Mouse (Mus musculus) forebrain, embryonic 12.5 days (tissue): Measurements from ENCODE around the gene Taf15. TPM values are rescaled to one million over a fixed set of nuclear protein-coding genes. Genes with fewer than 3 reads are reported as not detected.

Source experiments
- ATAC-seq: fragments of 200-750 bp; cut with Nextera tagmentation; 2 replicates; pipeline ENCODE4 v1.8.0; 2017; ENCODE audit warnings: moderate TSS enrichment; ENCODE audit not compliant: low FRiP score
- H3K27ac ChIP-seq: fragments of 300-500 bp; sonication (generic); 2 replicates; pipeline ENCODE4 v1.5.1; 2016; ENCODE audit warnings: mild to moderate bottlenecking
- H3K27me3 ChIP-seq: fragments of 300-500 bp; sonication (generic); 2 replicates; pipeline ENCODE4 v1.6.1; 2016; ENCODE audit warnings: mild to moderate bottlenecking
- H3K36me3 ChIP-seq: fragments of 300-500 bp; sonication (generic); replicated peaks from 2 replicates; pipeline ENCODE4 v1.6.1; 2016; ENCODE audit warnings: mild to moderate bottlenecking
- H3K4me1 ChIP-seq: fragments of 300-500 bp; sonication (generic); 2 replicates; pipeline ENCODE4 v1.6.1; 2016
- H3K4me2 ChIP-seq: fragments of 300-500 bp; sonication (generic); 2 replicates; pipeline ENCODE4 v1.6.1; 2016; ENCODE audit warnings: mild to moderate bottlenecking, moderate library complexity
- H3K4me3 ChIP-seq: fragments of 300-500 bp; sonication (generic); replicated peaks from 2 replicates; pipeline ENCODE4 v1.5.1; 2016; ENCODE audit warnings: mild to moderate bottlenecking
- H3K9ac ChIP-seq: fragments of 300-500 bp; sonication (generic); 2 replicates; pipeline ENCODE4 v1.6.1; 2016; ENCODE audit warnings: mild to moderate bottlenecking
- H3K9me3 ChIP-seq: fragments of 300-500 bp; sonication (generic); 2 replicates; pipeline ENCODE4 v1.6.1; 2016
- WGBS: fragments of 180-500 bp; shearing (Covaris S2); methylation state at CpG from one replicate; pipeline ENCODE4 v1.1.7; 2016; 5-methylcytosine and 5-hydroxymethylcytosine counted together
- polyA plus RNA-seq: library from polyadenylated mRNA; unstranded; fragments of >200 nt; fragmentation: Nextera tagmentation; extraction: Ambion mirVana; gene quantifications from 2 replicates; pipeline ENCODE4 v1.2.1, GENCODE M21; 2016

Gene Taf15
- polyA plus RNA-seq, 1 experiment from 2014 or later = 20.0 TPM

GRCm38 (mm10) chr11:83445001-83445400, 27.9 kb upstream of the Taf15 start:
- Histone ChIP-seq H3K27me3 (peaks cover 70% of the 10 kb centered on the region), H3K27ac (no peak overlapping the region), H3K9me3 (no peaks in the 10 kb centered on the region), H3K4me2 (peak overlapping the region; percentile 35), H3K9ac (no peak overlapping the region), H3K36me3 (no peaks in the 10 kb centered on the region), H3K4me3 (peak overlapping the region; percentile 19), H3K4me1 (peaks cover 35% of the 10 kb centered on the region)
- 26% methylated on average over 19 of the region's 19 CpGs for WGBS
- no peak for ATAC-seq

- H3K9ac ChIP-seq = no peak overlapping the region
- H3K4me3 ChIP-seq = no peak overlapping the region
- no peak overlapping the region for H3K27ac ChIP-seq
- WGBS = 75% methylated on average over 10 of the region's 10 CpGs
- peaks cover 23% of the 10 kb centered on the region for H3K4me1 ChIP-seq
- H3K36me3 ChIP-seq = no peaks in the 10 kb centered on the region
- ATAC-seq = no peak
- no peak overlapping the region for H3K4me2 ChIP-seq
- no peaks in the 10 kb centered on the region for H3K9me3 ChIP-seq
- H3K27me3 ChIP-seq = peaks cover 50% of the 10 kb centered on the region
Measured at GRCm38 (mm10) chr11:83447612-83448011, 25.3 kb upstream of the Taf15 start.

GRCm38 (mm10) chr11:83448021-83448926, 24.6 kb upstream of the Taf15 start:
- no peak overlapping the region for H3K4me2 ChIP-seq
- 0 out of 2 replicates have a peak overlapping the region, but pooled peaks have one; percentile 19 for H3K27ac ChIP-seq
- peaks cover 46% of the 10 kb centered on the region for H3K27me3 ChIP-seq
- H3K9me3 ChIP-seq = no peaks in the 10 kb centered on the region
- H3K9ac ChIP-seq = no peak overlapping the region
- H3K4me1 ChIP-seq = peaks cover 20% of the 10 kb centered on the region
- 57% methylated on average over 16 of the region's 16 CpGs for WGBS
- H3K4me3 ChIP-seq = no peak overlapping the region
- H3K36me3 ChIP-seq = no peaks in the 10 kb centered on the region
- no peak for ATAC-seq

DNA sequence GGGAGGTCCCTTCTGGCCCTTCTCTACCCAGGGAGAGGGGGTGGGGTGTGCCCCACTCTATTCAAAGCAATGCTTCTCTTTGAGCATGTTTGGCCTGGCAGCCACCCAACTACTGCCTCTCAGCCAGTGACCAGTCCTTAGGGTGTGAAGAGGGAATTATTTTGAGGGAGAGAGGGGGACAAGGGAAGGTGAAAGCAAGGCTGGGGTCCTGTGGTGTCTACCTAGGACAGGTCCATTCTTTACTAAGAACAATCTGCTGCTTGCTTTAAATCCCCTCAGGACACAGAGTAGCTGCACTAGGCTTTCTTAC, 24.0 kb upstream of the Taf15 start:
- peaks cover 40% of the 10 kb centered on the region for H3K27me3 ChIP-seq
- no peak overlapping the region for H3K4me2 ChIP-seq
- H3K4me1 ChIP-seq = peaks cover 17% of the 10 kb centered on the region
- no peaks in the 10 kb centered on the region for H3K9me3 ChIP-seq
- no peaks in the 10 kb centered on the region for H3K36me3 ChIP-seq
- no peak for ATAC-seq
- H3K9ac ChIP-seq = no peak overlapping the region
- no peak overlapping the region for H3K4me3 ChIP-seq
- H3K27ac ChIP-seq = 0 out of 2 replicates have a peak overlapping the region, but pooled peaks have one; percentile 19

DNA sequence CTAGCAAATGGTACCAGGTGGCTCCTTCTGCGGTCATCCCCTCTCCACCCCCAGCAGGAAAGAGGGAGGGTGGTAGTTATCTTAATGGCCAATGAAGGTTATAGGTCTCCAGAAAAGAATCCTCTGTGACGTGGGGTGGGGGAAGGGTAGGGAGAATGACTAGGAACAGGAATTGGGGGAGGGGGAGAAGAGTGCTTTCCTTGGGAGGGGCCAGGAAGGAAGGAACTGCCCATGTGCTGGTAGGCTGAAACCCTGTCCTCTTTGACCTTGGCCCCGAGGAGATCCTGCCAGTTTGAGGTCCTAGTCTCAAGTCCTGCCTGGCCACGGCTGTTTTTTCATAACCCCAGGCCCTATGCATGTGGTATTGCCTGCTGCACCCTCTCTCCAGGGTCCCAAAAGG, 23.6 kb upstream of the Taf15 start:
- no peaks in the 10 kb centered on the region for H3K36me3 ChIP-seq
- H3K27ac ChIP-seq = no peak overlapping the region
- no peak overlapping the region for H3K9ac ChIP-seq
- H3K9me3 ChIP-seq = no peaks in the 10 kb centered on the region
- H3K4me2 ChIP-seq = no peak overlapping the region
- 57% methylated on average over 4 of the region's 4 CpGs for WGBS
- H3K4me3 ChIP-seq = no peak overlapping the region
- no peak for ATAC-seq
- peaks cover 36% of the 10 kb centered on the region for H3K27me3 ChIP-seq
- peaks cover 15% of the 10 kb centered on the region for H3K4me1 ChIP-seq

DNA sequence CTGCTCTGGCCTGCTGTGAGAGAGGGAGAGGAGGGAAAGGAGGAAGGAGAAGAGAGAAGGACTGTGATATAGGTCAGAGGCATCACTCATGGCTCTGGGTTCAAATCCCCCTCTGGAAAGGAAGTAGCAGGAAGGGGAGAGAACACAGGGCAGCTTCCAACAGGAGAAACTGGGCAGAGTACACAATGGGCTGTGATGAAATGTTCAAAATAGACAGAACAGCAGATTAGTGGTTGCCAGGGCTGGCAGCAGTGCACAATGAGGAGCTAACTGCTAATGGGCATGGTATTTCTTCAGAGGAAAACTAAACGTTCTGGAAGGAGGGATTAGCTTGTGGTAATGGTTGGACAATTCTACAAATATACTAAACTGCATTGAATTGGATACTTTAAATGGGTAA, 22.3 kb upstream of the Taf15 start:
- no peak overlapping the region for H3K4me2 ChIP-seq
- no peak overlapping the region for H3K27ac ChIP-seq
- H3K4me1 ChIP-seq = peaks cover 12% of the 10 kb centered on the region
- H3K27me3 ChIP-seq = peaks cover 26% of the 10 kb centered on the region
- H3K4me3 ChIP-seq = no peak overlapping the region
- 14% methylated on average over 1 of the region's 1 CpGs for WGBS
- H3K9ac ChIP-seq = no peak overlapping the region
- H3K36me3 ChIP-seq = no peaks in the 10 kb centered on the region
- H3K9me3 ChIP-seq = no peaks in the 10 kb centered on the region
- no peak for ATAC-seq

GRCm38 (mm10) chr11:83451281-83451680, 21.6 kb upstream of the Taf15 start:
- WGBS = 88% methylated on average over 10 of the region's 10 CpGs
- no peak overlapping the region for H3K27ac ChIP-seq
- H3K36me3 ChIP-seq = no peaks in the 10 kb centered on the region
- H3K4me2 ChIP-seq = no peak overlapping the region
- no peaks in the 10 kb centered on the region for H3K9me3 ChIP-seq
- H3K4me3 ChIP-seq = no peak overlapping the region
- no peak for ATAC-seq
- H3K27me3 ChIP-seq = peaks cover 24% of the 10 kb centered on the region
- no peak overlapping the region for H3K9ac ChIP-seq
- H3K4me1 ChIP-seq = peaks cover 12% of the 10 kb centered on the region

DNA sequence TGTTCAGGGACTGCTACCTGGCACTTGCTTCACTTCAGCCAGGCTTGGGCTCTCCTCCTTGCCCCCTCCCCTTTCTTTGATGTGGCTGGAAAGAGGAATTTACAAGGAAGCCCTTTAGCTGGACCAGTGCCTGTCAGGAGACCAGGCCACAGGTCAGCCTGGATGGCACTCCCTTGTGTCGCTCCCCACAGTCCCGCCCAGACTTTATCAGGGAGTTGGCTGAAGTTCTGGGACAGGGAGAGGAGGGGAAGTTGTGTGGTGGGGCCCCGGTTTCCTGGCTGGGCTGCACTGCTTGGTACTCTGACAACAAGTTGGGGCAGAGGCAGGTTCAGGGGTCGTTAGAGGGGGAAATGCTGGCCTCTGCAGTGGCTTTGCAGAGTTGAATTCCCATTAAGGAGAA, 18.3 kb upstream of the Taf15 start:
- no peak overlapping the region for H3K9ac ChIP-seq
- no peak overlapping the region for H3K4me2 ChIP-seq
- H3K4me3 ChIP-seq = no peak overlapping the region
- no peak overlapping the region for H3K27ac ChIP-seq
- H3K9me3 ChIP-seq = no peaks in the 10 kb centered on the region
- 43% methylated on average over 4 of the region's 4 CpGs for WGBS
- no peaks in the 10 kb centered on the region for H3K36me3 ChIP-seq
- H3K27me3 ChIP-seq = peaks cover 11% of the 10 kb centered on the region; the same call in 1 of the 2 replicates
- ATAC-seq = no peak
- peaks cover 17% of the 10 kb centered on the region for H3K4me1 ChIP-seq

GRCm38 (mm10) chr11:83455608-83456007, 17.3 kb upstream of the Taf15 start:
- peaks cover 17% of the 10 kb centered on the region for H3K4me1 ChIP-seq
- H3K36me3 ChIP-seq = no peaks in the 10 kb centered on the region
- no peak overlapping the region for H3K27ac ChIP-seq
- H3K9ac ChIP-seq = no peak overlapping the region
- H3K9me3 ChIP-seq = no peaks in the 10 kb centered on the region
- H3K27me3 ChIP-seq = peaks cover 18% of the 10 kb centered on the region
- no peak overlapping the region for H3K4me3 ChIP-seq
- no peak for ATAC-seq
- WGBS = 75% methylated on average over 3 of the region's 3 CpGs
- no peak overlapping the region for H3K4me2 ChIP-seq

- H3K4me2 ChIP-seq = no peak overlapping the region
- 39% methylated on average over 7 of the region's 7 CpGs for WGBS
- ATAC-seq = no peak
- H3K27ac ChIP-seq = no peak overlapping the region
- peaks cover 34% of the 10 kb centered on the region for H3K27me3 ChIP-seq
- no peak overlapping the region for H3K9ac ChIP-seq
- no peaks in the 10 kb centered on the region for H3K36me3 ChIP-seq
- no peaks in the 10 kb centered on the region for H3K9me3 ChIP-seq
- H3K4me1 ChIP-seq = peaks cover 20% of the 10 kb centered on the region
- no peak overlapping the region for H3K4me3 ChIP-seq
Measured at GRCm38 (mm10) chr11:83457257-83457656, 15.6 kb upstream of the Taf15 start.

- 53% methylated on average over 9 of the region's 9 CpGs for WGBS
- H3K9me3 ChIP-seq = no peaks in the 10 kb centered on the region
- peaks cover 39% of the 10 kb centered on the region for H3K27me3 ChIP-seq
- no peak overlapping the region for H3K9ac ChIP-seq
- no peak overlapping the region for H3K27ac ChIP-seq
- H3K4me3 ChIP-seq = no peak overlapping the region
- H3K4me2 ChIP-seq = no peak overlapping the region
- H3K36me3 ChIP-seq = no peaks in the 10 kb centered on the region
- H3K4me1 ChIP-seq = peaks cover 28% of the 10 kb centered on the region
- ATAC-seq = no peak
Measured at GRCm38 (mm10) chr11:83457912-83458601, 14.8 kb upstream of the Taf15 start.

DNA sequence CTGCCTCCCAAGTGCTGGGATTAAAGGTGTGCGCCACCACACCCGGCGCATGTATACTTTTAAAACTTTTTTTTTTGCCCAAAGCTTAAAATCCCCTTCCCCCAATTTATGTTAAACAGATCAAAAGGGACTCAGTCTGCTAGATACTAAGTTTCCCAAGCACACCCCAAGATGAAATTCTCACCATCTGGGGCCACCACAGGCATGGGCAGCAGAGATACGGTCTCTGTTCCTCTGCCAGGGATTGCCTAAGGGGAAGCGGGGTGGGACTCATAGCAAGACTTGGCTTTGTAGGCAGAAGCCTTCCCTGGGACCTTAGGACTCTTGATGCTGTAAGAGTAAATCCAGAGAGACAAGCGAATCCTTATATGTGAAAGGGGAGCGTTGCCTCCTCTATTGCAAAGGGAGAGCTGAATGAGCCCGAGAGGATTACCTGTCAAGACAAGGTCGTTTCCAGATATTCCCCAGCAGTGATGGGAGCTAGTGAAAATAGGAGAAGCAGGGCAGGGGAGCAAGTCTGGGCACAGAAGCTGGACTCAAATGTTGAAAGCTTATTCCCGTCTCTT, 11.3 kb upstream of the Taf15 start:
- Histone ChIP-seq H3K36me3 (no peaks in the 10 kb centered on the region), H3K4me3 (no peak overlapping the region), H3K27ac (no peak overlapping the region), H3K4me1 (peaks cover 31% of the 10 kb centered on the region), H3K4me2 (no peak overlapping the region), H3K9me3 (no peaks in the 10 kb centered on the region), H3K27me3 (peaks cover 63% of the 10 kb centered on the region), H3K9ac (no peak overlapping the region)
- no peak for ATAC-seq
- WGBS = 69% methylated on average over 10 of the region's 10 CpGs
